Comparison of ENCODE assay signal across 20 mouse cellular contexts in the genomic region with DNA sequence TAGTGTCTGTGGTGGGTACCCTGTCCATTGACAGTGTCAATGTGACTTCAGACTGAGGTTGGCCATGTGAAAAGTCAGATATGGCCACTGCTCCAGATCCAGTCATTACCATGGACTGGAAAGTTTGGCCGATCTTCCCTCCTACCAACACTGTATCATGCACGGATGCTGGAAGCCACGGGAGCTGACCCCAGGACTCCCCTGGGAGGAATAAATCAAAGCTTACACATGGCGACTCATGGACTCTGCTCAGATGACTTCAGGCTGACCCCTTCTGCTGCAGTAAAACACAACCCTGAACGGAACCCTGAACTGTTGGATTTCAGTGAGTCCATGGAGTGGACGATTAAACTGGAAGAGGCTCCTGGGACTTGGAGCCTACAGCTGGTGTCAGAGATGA. TPM values are rescaled to one million over a fixed set of nuclear protein-coding genes. Genes with fewer than 3 reads are reported as not detected.
DNase-seq lines count a peak whose midpoint lies in the region; ATAC-seq and TF ChIP-seq lines count a peak whose summit lies in the region.
"Had no signal": no experiment of that assay in that cellular context is flagged by ENCODE, and none has a peak within 500 bp of the region (broad histone marks: within the 10 kb centered on the region; RNA-seq: fewer than 3 reads in every experiment).

No protein-coding gene starts in this region.

- 28% methylated on average over 6 of the region's 6 CpGs for WGBS in kidney, embryonic 15.5 days
- 63% methylated on average over 6 of the region's 6 CpGs for WGBS in lung, postnatal 0 days

- H3K27me3 ChIP-seq in kidney, embryonic 15.5 days = no peaks in the 10 kb centered on the region
- H3K27me3 ChIP-seq in lung, postnatal 0 days (replicated peaks; ENCODE audit: insufficient read depth, low read length) = no peaks in the 10 kb centered on the region
- H3K27me3 ChIP-seq: embryonic facial prominence, embryonic 15.5 days; heart, embryonic 12.5 days; hindbrain, embryonic 15.5 days had no signal

- no peak overlapping the region for H3K27ac ChIP-seq in kidney, embryonic 15.5 days
- no peak overlapping the region for H3K27ac ChIP-seq in lung, postnatal 0 days (ENCODE audit: low read length)
- H3K27ac ChIP-seq: embryonic facial prominence, embryonic 15.5 days; forebrain, embryonic 10.5 days; gastrocnemius, adult 2 months; hindbrain, embryonic 10.5 days; hindbrain, embryonic 15.5 days had no signal

- H3K9ac ChIP-seq in kidney, embryonic 15.5 days = no peak overlapping the region
- H3K9ac ChIP-seq in lung, postnatal 0 days (replicated peaks; ENCODE audit: low read depth) = no peak overlapping the region
- H3K9ac ChIP-seq: embryonic facial prominence, embryonic 15.5 days; heart, embryonic 12.5 days; hindbrain, embryonic 15.5 days had no signal

- no peak for TF ChIP-seq CTCF in lung, postnatal 0 days (IDR thresholded peaks at IDR 0.05)

- no peak for ATAC-seq in kidney, embryonic 15.5 days (replicated peaks; ENCODE audit: low FRiP score)
- ATAC-seq in lung, postnatal 0 days = no peak
- ATAC-seq: forebrain, embryonic 14.5 days had no signal

- no peak overlapping the region for H3K4me3 ChIP-seq in kidney, embryonic 15.5 days (replicated peaks)
- H3K4me3 ChIP-seq in lung, postnatal 0 days (ENCODE audit: low read depth, low read length) = no peak overlapping the region
- H3K4me3 ChIP-seq: embryonic facial prominence, embryonic 15.5 days; erythroblast, embryonic 14.5 days; forebrain, embryonic 10.5 days; gastrocnemius, adult 2 months; heart, embryonic 12.5 days; hindbrain, embryonic 10.5 days; hindbrain, embryonic 15.5 days had no signal

- H3K9me3 ChIP-seq in kidney, embryonic 15.5 days (replicated peaks) = no peaks in the 10 kb centered on the region
- H3K9me3 ChIP-seq in lung, postnatal 0 days (ENCODE audit: low read length) = no peaks in the 10 kb centered on the region
- H3K9me3 ChIP-seq: embryonic facial prominence, embryonic 15.5 days; forebrain, embryonic 10.5 days; heart, embryonic 12.5 days; hindbrain, embryonic 10.5 days; hindbrain, embryonic 15.5 days had no signal

- H3K4me2 ChIP-seq in kidney, embryonic 15.5 days = no peak overlapping the region
- H3K4me2 ChIP-seq in lung, postnatal 0 days (replicated peaks; ENCODE audit: low read depth, low read length) = no peak overlapping the region
- H3K4me2 ChIP-seq: embryonic facial prominence, embryonic 15.5 days; heart, embryonic 12.5 days; hindbrain, embryonic 15.5 days had no signal

- no peaks in the 10 kb centered on the region for H3K4me1 ChIP-seq in kidney, embryonic 15.5 days
- no peaks in the 10 kb centered on the region for H3K4me1 ChIP-seq in lung, postnatal 0 days (ENCODE audit: insufficient read depth, low read depth, low read length)
- H3K4me1 ChIP-seq: embryonic facial prominence, embryonic 15.5 days; forebrain, embryonic 10.5 days; heart, embryonic 12.5 days; hindbrain, embryonic 10.5 days; hindbrain, embryonic 15.5 days had no signal

- DNase-seq in kidney, adult 9 months = peak; percentile 15
- no peak for DNase-seq in kidney, adult 8-10 months
- peak; percentile 4 to 8 for DNase-seq in kidney, postnatal 36 days
- peak; percentile 20 for DNase-seq in NIH3T3 (ENCODE audit: low read depth)
- peak; percentile 59 to 68 for DNase-seq in kidney, postnatal 4 days
- DNase-seq in lung, postnatal 0 days (ENCODE audit: low spot score) = no peak
- DNase-seq: adrenal gland, adult 8-10 months; adrenal gland, postnatal 36 days; cerebellum, adult 2 months; cerebellum, postnatal 10 days; gastrocnemius, adult 2 months; gastrocnemius, postnatal 25 days had no signal

- no peak for TF ChIP-seq EP300 in lung, postnatal 0 days (IDR thresholded peaks at IDR 0.05)

- no peaks in the 10 kb centered on the region for H3K36me3 ChIP-seq in kidney, embryonic 15.5 days
- no peaks in the 10 kb centered on the region for H3K36me3 ChIP-seq in lung, postnatal 0 days (ENCODE audit: insufficient read depth, low read length)
- H3K36me3 ChIP-seq: embryonic facial prominence, embryonic 15.5 days; forebrain, embryonic 10.5 days; hindbrain, embryonic 10.5 days; hindbrain, embryonic 15.5 days had no signal

RNA-seq across cellular contexts. Expression of a gene that starts 48.5 kb away (rescaled TPM):
- polyA plus RNA-seq in kidney, embryonic 15.5 days (2015; fragmentation: Nextera tagmentation; extraction: Ambion mirVana) = 20.0 and 20.6 TPM in 2 replicates
- polyA plus RNA-seq in lung, postnatal 0 days (2015; fragmentation: Nextera tagmentation; extraction: Ambion mirVana) = 19.1 and 20.2 TPM in 2 replicates

Comparison
In these comparisons a context has a peak if more than half of its experiments do, and no peak if none do; other contexts are left out.
1. DNase-seq: peak in kidney, adult 9 months (single experiment), kidney, postnatal 36 days (2 of 2), NIH3T3 (single experiment) and kidney, postnatal 4 days (2 of 2); none in kidney, adult 8-10 months (0 of 2) and lung, postnatal 0 days (single experiment).